Mouse (Mus musculus) forebrain, embryonic 11.5 days (tissue): ENCODE measurements around the gene Tob2. TPM values are rescaled to one million over a fixed set of nuclear protein-coding genes. Genes with fewer than 3 reads are reported as not detected.

Experiments used
- ATAC-seq: fragments of 200-750 bp; cut with Nextera tagmentation; replicated peaks from 2 replicates; pipeline ENCODE4 v1.8.0; 2017; ENCODE audit warnings: moderate TSS enrichment; ENCODE audit not compliant: low FRiP score
- DNase-seq: peaks from one replicate; pipeline ENCODE4 v3.0.0-alpha.2; 2017; ENCODE audit warnings: low spot score
- H3K27ac ChIP-seq: fragments of 300-500 bp; sonication (generic); 2 replicates; pipeline ENCODE4 v1.5.1; 2014; ENCODE audit warnings: low read depth, low read length
- H3K27me3 ChIP-seq: fragments of 300-500 bp; sonication (generic); 2 replicates; pipeline ENCODE4 v1.6.1; 2014; ENCODE audit warnings: mild to moderate bottlenecking, low read length, mixed read lengths; ENCODE audit not compliant: control insufficient read depth, insufficient read depth
- H3K36me3 ChIP-seq: fragments of 300-500 bp; sonication (generic); 2 replicates; pipeline ENCODE4 v1.6.1; 2014; ENCODE audit warnings: mild to moderate bottlenecking, low read length, moderate library complexity, mixed read lengths; ENCODE audit not compliant: control insufficient read depth, insufficient read depth
- H3K4me1 ChIP-seq: fragments of 300-500 bp; sonication (generic); replicated peaks from 2 replicates; pipeline ENCODE4 v1.6.1; 2014; ENCODE audit warnings: low read length, mixed read lengths; ENCODE audit not compliant: control insufficient read depth, insufficient read depth
- H3K4me2 ChIP-seq: fragments of 300-500 bp; sonication (generic); 2 replicates; pipeline ENCODE4 v1.6.1; 2014; ENCODE audit warnings: low read depth, mild to moderate bottlenecking, low read length, moderate library complexity, mixed read lengths; ENCODE audit not compliant: severe bottlenecking
- H3K4me3 ChIP-seq: fragments of 300-500 bp; sonication (generic); 2 replicates; pipeline ENCODE4 v1.5.1; 2014; ENCODE audit warnings: low read depth, low read length
- H3K9ac ChIP-seq: fragments of 300-500 bp; sonication (generic); 2 replicates; pipeline ENCODE4 v1.6.1; 2014; ENCODE audit warnings: low read length
- H3K9me3 ChIP-seq: fragments of 300-500 bp; sonication (generic); 2 replicates; pipeline ENCODE4 v1.6.1; 2016; ENCODE audit warnings: low read length, mixed read lengths; ENCODE audit not compliant: control insufficient read depth
- WGBS: fragments of 180-500 bp; shearing (Covaris S2); extraction: QIAGEN DNeasy Blood & Tissue Kit; methylation state at CpG from one replicate; pipeline ENCODE4 v1.1.7; 2014; 5-methylcytosine and 5-hydroxymethylcytosine counted together
- polyA plus RNA-seq: library from polyadenylated mRNA; unstranded; fragments of >200 nt; fragmentation: Nextera tagmentation; extraction: Ambion mirVana; gene quantifications from 2 replicates; pipeline ENCODE4 v1.2.1, GENCODE M21; 2014

Gene Tob2
- polyA plus RNA-seq, 1 experiment from 2014 or later = 23.6 TPM

- peaks cover 8% of the 10 kb centered on the region; the same call in 1 of the 2 replicates for H3K4me1 ChIP-seq
- no peak overlapping the region for H3K4me3 ChIP-seq
- no peaks in the 10 kb centered on the region for H3K36me3 ChIP-seq
- no peak overlapping the region for H3K9ac ChIP-seq
- WGBS = 66% methylated on average over 2 of the region's 2 CpGs
- no peaks in the 10 kb centered on the region for H3K9me3 ChIP-seq
- DNase-seq (no peak), ATAC-seq (no peak)
- H3K4me2 ChIP-seq = no peak overlapping the region
- no peaks in the 10 kb centered on the region for H3K27me3 ChIP-seq
- no peak overlapping the region for H3K27ac ChIP-seq
These were observed 49.8 kb downstream of the Tob2 start for GRCm38 (mm10) chr15:81808799-81809198.

GRCm38 (mm10) chr15:81806621-81807404 lies 51.8 kb downstream of the Tob2 start:
- 84% methylated on average over 4 of the region's 4 CpGs for WGBS
- H3K4me1 ChIP-seq = peaks cover 13% of the 10 kb centered on the region; the same call in 1 of the 2 replicates
- DNase-seq = no peak

GRCm38 (mm10) chr15:81805624-81806023 lies 53.0 kb downstream of the Tob2 start:
- ATAC-seq (no peak), DNase-seq (no peak)
- Histone ChIP-seq H3K4me3 (no peak overlapping the region), H3K27ac (no peak overlapping the region), H3K27me3 (no peaks in the 10 kb centered on the region), H3K4me1 (peaks cover 12% of the 10 kb centered on the region; the same call in 1 of the 2 replicates), H3K9ac (no peak overlapping the region), H3K36me3 (no peaks in the 10 kb centered on the region), H3K9me3 (no peaks in the 10 kb centered on the region), H3K4me2 (no peak overlapping the region)
- 61% methylated on average over 6 of the region's 6 CpGs for WGBS

More at GRCm38 (mm10) chr15:81806621-81807404, 51.8 kb downstream of the Tob2 start:
- H3K27me3 ChIP-seq = no peaks in the 10 kb centered on the region
- ATAC-seq = no peak
- H3K4me3 ChIP-seq = no peak overlapping the region
- H3K4me2 ChIP-seq = no peak overlapping the region
- H3K27ac ChIP-seq = no peak overlapping the region
- H3K9ac ChIP-seq = no peak overlapping the region
- no peaks in the 10 kb centered on the region for H3K36me3 ChIP-seq
- no peaks in the 10 kb centered on the region for H3K9me3 ChIP-seq

GRCm38 (mm10) chr15:81804883-81805282 lies 53.7 kb downstream of the Tob2 start:
- Histone ChIP-seq H3K9ac (no peak overlapping the region), H3K27me3 (no peaks in the 10 kb centered on the region), H3K4me1 (peaks cover 9% of the 10 kb centered on the region; the same call in 1 of the 2 replicates), H3K27ac (no peak overlapping the region), H3K4me3 (no peak overlapping the region), H3K9me3 (no peaks in the 10 kb centered on the region), H3K36me3 (no peaks in the 10 kb centered on the region), H3K4me2 (no peak overlapping the region)
- DNase-seq (no peak), ATAC-seq (no peak)
- WGBS = 89% methylated on average over 3 of the region's 3 CpGs

GRCm38 (mm10) chr15:81804172-81804571 lies 54.4 kb downstream of the Tob2 start:
- DNase-seq (no peak), ATAC-seq (no peak)
- Histone ChIP-seq H3K4me1 (peaks cover 9% of the 10 kb centered on the region; the same call in 1 of the 2 replicates), H3K9me3 (no peaks in the 10 kb centered on the region), H3K4me2 (no peak overlapping the region), H3K27ac (no peak overlapping the region), H3K9ac (no peak overlapping the region), H3K4me3 (no peak overlapping the region), H3K27me3 (no peaks in the 10 kb centered on the region), H3K36me3 (no peaks in the 10 kb centered on the region)
- WGBS = 68% methylated on average over 1 of the region's 1 CpGs

DNA sequence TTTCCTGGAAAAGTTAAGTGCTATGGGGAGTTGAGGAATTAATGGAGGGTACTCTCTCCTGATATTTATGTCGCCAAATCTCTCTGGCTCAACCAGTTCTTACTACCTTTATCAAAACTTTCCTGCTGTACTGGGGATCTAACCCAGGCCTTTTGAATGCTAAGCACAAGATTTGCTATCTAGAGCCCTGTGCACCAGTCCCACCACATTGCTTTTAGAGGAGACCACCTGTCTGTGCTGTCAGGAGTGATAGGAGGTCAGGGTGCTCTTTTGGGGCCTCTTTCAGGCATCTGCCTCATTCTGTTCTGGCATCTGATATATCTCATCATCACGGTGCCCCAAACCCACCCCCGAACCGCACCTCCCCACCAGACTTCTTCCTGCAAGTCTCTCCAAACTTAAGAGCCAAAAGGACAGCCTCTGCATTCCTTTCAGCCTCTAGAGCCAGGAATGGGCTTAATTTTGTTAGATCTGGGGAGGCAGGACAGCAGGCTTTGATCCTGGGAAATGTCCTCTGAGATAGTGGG lies 55.1 kb downstream of the Tob2 start:
- Histone ChIP-seq H3K27me3 (no peaks in the 10 kb centered on the region), H3K9ac (no peak overlapping the region), H3K36me3 (no peaks in the 10 kb centered on the region), H3K27ac (no peak overlapping the region), H3K4me3 (no peak overlapping the region), H3K4me2 (no peak overlapping the region), H3K4me1 (peaks cover 9% of the 10 kb centered on the region; the same call in 1 of the 2 replicates), H3K9me3 (no peaks in the 10 kb centered on the region)
- DNase-seq (no peak), ATAC-seq (no peak)
- 62% methylated on average over 4 of the region's 4 CpGs for WGBS

DNA sequence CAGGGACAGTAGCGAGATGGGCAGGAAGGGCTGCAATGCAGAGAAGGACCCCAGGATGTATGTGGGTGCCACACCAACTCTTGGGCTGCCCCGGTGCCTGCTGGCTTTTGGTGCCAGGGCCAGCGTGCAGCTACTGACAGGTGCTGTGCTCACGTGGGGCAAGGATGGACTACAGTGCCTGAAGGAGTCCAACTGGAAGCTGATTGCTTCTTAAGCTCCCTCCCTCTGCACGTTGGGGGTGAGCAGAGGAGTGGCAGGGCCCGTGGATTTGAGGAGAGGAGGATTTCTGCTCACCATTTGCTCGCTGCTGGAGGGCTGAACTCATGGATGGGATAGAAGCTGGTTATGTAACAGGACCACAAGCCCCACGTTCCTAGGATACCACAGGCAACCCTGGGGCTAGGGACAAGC lies 55.6 kb downstream of the Tob2 start:
- WGBS = 13% methylated on average over 8 of the region's 8 CpGs
- H3K27ac ChIP-seq = no peak overlapping the region
- H3K27me3 ChIP-seq = no peaks in the 10 kb centered on the region
- H3K4me2 ChIP-seq = peak overlapping the region; percentile 46
- DNase-seq (no peak), ATAC-seq (no peak)
- H3K36me3 ChIP-seq = no peaks in the 10 kb centered on the region
- H3K9me3 ChIP-seq = no peaks in the 10 kb centered on the region
- H3K9ac ChIP-seq = peak overlapping the region; percentile 29
- peak overlapping the region; percentile 2; the same call in 1 of the 2 replicates for H3K4me3 ChIP-seq
- peaks cover 9% of the 10 kb centered on the region; the same call in 1 of the 2 replicates for H3K4me1 ChIP-seq

- ATAC-seq = peak; percentile 99
- Histone ChIP-seq H3K27me3 (no peaks in the 10 kb centered on the region), H3K9ac (peak within 1 kb of the TSS; percentile 29), H3K4me3 (peak within 1 kb of the TSS; percentile 2; the same call in 1 of the 2 replicates), H3K27ac (no peak within 1 kb of the TSS), H3K4me1 (peaks cover 9% of the 10 kb centered on the region; the same call in 1 of the 2 replicates), H3K36me3 (no peaks in the 10 kb centered on the region), H3K4me2 (peak within 1 kb of the TSS; percentile 46), H3K9me3 (no peaks in the 10 kb centered on the region)
- peak; percentile 92 for DNase-seq
- WGBS = 29% methylated on average over 19 of the region's 19 CpGs
These were observed 56.4 kb downstream of the Tob2 start, which contains the start of gene Tef for GRCm38 (mm10) chr15:81802001-81802890. Gene Tef, plus strand, starts transcription at chr15:81802421.
